Mouse (Mus musculus) lung, adult 2 months (tissue): ENCODE measurements at regions not wholly inside any gene's neighbourhood (a gene's known extent, or its start where the extent isn't known, plus 50 kb on each side); places are given as distances from the start of the nearest gene placed in this dataset.

Source experiments
- CTCF ChIP-seq: fragments of 200-500 bp; IDR thresholded peaks from 2 replicates; pipeline ENCODE4 v1.5.1; 2011; ENCODE audit warnings: mild to moderate bottlenecking, low read length, control low read depth; ENCODE audit not compliant: insufficient read depth
- POLR2A ChIP-seq: fragments of 200-500 bp; IDR thresholded peaks from 2 replicates; pipeline ENCODE4 v1.6.1; 2011; ENCODE audit warnings: low read depth, mild to moderate bottlenecking, control low read depth, low read length, borderline replicate concordance; ENCODE audit errors: extremely low read depth

- TF ChIP-seq CTCF (no peak), POLR2A (no peak)
Measured at GRCm38 (mm10) chr14:25096786-25097185, 362.2 kb upstream of the Zmiz1 start.
